Mouse (Mus musculus): ENCODE data around the gene Pcdh7. TPM values are rescaled to one million over a fixed set of nuclear protein-coding genes. Genes with fewer than 3 reads are reported as not detected.

Gene Pcdh7
- total RNA-seq (2015), result 1.8 and 2.2 TPM in 2 replicates
- 0.58 and 4.7 TPM in 2 replicates for total RNA-seq (2017)

GRCm38 (mm10) chr5:57717906-57718875, at the start of gene Pcdh7:
Gene Pcdh7, plus strand, starts transcription at chr5:57717967.
- peak; percentile 2; the same call in 1 of the 2 replicates for ATAC-seq (replicated peaks; ENCODE audit: poor library complexity)

DNA sequence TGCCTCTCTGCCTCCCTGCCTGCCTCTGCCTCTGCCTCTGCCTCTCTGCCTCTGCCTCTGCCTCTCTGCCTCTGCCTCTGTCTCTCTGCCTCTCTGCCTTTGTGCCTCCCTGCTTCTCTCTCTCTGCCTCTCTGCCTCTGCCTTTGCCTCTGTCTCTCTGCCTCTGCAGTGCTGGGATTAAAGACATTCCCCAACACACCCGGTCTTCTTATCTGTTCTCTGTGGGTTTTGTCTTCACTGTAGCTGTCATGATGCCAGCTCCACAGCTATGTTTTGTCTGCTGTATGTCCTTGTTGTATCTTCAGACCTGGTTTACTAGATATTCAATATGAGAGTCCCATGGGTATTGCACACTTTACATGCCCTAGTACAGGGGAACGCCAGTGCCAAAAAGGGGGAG, 40.8 kb upstream of the Pcdh7 start:
- peak; percentile 86 for ATAC-seq (replicated peaks; ENCODE audit: poor library complexity)

DNA sequence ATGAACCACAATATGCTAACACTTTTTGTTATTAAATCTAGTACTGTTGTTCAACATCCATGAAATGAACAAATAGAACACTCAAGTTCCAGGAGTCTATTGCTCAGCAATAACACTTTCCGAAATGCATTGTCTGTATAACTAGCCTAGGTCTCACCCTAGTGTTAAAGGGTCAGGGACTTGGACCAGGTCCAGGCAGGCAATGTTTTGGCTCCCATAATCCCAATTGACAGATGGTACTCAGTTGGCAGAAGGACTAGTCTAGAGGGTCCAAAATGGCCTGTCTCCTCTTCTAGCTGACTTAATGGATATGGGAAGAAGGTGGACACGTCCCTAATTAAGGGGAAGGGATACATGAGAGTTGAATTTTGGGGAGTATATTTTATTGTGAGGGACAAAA, 9.4 kb upstream of the Pcdh7 start:
- ATAC-seq (replicated peaks; ENCODE audit: poor library complexity), result no peak

- ATAC-seq (replicated peaks; ENCODE audit: poor library complexity), result peak; percentile 27
Observed at GRCm38 (mm10) chr5:57713980-57714379, 3.8 kb upstream of the Pcdh7 start.

GRCm38 (mm10) chr5:57714621-57715523, 2.9 kb upstream of the Pcdh7 start:
- ATAC-seq (replicated peaks; ENCODE audit: poor library complexity), result peak; percentile 26

GRCm38 (mm10) chr5:57715524-57716400, 2.0 kb upstream of the Pcdh7 start:
- ATAC-seq (replicated peaks; ENCODE audit: poor library complexity), result peak; percentile 29

DNA sequence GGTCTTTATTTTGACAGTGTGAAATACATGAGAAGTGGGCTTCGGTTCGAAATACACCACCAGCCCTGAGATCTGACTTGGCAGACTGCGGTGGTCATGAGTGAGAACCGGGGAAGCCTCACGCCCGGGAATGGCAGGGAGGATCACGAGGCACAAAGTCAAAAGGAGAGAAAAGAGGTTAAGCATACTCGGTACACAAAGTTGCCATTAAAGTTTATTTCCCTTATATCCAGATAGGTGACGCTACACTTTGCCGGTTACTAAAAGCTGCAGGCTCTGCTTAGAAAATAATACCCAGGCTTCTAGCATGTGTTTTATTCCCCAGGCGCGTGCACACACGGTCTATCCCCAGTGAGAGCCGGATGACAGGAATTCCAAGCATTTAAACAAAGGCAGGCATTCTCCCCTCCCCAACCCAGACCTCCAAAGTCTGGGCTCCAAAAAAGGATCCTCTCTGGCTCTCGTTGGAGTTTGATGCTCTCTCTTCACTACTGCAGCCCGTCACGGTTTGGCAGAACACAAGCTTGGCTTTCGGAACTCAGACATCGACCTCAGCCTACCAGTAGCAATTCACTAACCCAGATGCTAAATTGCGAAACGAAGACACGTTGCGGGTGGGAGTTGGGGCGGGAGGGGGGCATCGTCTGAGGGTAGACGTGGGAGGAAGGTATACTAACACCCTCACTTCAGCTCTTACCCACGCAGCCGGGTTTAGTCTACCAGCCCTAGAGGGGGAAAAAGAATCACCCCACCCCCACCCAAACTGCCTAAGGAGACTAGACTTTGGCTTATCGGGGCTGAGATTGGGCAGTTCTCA, 1.1 kb upstream of the Pcdh7 start:
- ATAC-seq (replicated peaks; ENCODE audit: poor library complexity), result no peak

DNA sequence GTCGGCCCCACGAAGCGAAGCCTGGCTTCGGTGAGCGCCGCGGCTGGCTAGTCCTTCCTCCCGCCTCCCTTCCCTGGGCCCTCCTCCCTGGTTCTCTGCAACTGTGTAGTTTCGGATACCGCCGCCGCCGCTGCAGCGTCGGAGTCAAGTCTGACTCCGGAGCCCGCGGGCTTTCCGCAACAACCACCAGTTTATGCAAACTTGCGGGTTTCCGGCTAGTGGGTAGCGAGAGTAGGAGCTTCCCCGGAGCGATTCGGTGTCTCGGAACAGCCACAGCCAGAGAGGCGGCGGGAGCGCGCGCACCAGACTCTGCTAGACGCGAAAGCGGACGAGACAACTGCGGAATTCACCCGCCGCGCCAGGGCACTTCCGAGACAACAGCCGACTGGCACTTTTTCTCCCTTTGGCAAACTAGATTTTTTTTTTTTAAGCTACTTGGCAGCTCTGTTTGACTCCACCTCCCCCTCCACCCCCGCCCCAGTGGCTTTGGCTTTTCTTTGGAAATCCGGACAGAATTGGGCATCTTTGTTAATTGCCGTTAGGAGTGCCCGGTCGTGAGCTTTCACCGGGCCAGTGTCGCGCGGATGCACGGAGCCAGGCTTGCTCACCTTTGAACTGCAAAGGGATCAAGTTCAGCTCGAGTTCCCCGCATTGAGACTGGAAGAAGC, 395 bp upstream of the Pcdh7 start:
- ATAC-seq (replicated peaks; ENCODE audit: poor library complexity), result peak; percentile 23

DNA sequence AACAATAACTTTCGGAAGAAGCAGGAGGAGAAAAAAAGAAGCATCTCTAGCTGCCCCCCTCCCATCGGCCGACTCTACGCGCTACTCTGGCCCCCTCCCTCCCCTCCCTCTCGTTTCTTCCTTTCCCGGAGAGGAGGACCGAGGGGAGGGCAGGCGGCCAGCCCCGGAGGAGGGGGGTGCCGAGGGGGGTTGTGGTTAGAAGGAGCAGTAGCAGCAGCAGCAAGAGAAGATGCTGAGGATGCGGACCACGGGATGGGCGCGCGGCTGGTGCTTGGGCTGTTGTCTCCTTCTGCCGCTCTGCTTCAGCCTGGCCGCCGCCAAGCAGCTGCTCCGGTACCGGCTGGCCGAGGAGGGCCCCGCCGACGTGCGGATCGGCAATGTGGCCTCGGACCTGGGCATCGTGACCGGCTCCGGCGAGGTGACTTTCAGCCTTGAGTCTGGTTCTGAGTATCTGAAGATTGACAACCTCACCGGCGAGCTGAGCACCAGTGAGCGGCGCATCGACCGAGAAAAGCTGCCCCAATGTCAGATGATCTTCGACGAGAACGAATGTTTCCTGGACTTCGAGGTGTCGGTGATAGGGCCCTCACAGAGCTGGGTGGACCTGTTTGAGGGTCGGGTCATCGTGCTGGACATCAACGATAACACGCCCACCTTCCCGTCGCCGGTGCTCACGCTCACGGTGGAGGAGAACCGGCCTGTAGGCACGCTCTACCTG, 1.3 kb downstream of the Pcdh7 start:
- ATAC-seq (replicated peaks; ENCODE audit: poor library complexity), result no peak

GRCm38 (mm10) chr5:57719594-57720185, 1.9 kb downstream of the Pcdh7 start:
- ATAC-seq (replicated peaks; ENCODE audit: poor library complexity), result peak; percentile 5; the same call in 1 of the 2 replicates

- no peak for ATAC-seq (replicated peaks; ENCODE audit: poor library complexity)
Observed at GRCm38 (mm10) chr5:57720206-57720880, 2.6 kb downstream of the Pcdh7 start.

DNA sequence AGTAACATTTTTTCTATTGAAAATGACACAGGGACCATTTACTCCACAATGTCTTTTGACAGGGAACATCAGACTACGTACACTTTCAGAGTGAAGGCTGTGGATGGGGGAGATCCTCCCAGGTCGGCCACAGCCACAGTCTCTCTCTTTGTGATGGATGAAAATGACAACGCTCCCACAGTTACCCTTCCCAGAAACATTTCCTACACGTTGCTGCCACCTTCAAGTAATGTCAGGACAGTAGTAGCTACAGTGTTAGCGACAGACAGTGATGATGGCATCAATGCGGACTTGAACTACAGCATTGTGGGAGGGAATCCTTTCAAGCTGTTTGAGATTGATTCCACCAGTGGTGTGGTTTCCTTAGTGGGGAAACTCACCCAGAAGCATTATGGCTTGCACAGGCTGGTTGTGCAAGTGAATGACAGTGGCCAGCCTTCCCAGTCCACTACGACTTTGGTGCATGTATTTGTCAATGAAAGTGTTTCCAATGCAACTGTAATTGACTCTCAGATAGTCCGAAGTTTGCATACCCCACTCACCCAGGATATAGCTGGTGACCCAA, 3.5 kb downstream of the Pcdh7 start:
- no peak for ATAC-seq (replicated peaks; ENCODE audit: poor library complexity)

DNA sequence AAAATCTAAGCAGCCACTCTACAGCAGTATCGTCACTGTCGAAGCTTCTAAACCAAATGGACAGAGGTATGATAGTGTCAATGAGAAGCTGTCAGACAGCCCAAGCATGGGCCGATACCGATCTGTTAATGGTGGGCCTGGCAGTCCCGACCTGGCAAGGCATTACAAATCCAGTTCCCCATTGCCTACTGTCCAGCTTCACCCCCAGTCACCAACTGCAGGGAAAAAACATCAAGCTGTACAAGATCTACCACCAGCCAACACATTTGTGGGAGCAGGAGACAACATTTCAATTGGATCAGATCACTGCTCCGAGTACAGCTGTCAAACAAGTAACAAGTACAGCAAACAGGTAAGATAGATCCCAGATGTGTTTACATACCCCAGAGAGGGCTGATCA, 4.2 kb downstream of the Pcdh7 start:
- ATAC-seq (replicated peaks; ENCODE audit: poor library complexity), result no peak

DNA sequence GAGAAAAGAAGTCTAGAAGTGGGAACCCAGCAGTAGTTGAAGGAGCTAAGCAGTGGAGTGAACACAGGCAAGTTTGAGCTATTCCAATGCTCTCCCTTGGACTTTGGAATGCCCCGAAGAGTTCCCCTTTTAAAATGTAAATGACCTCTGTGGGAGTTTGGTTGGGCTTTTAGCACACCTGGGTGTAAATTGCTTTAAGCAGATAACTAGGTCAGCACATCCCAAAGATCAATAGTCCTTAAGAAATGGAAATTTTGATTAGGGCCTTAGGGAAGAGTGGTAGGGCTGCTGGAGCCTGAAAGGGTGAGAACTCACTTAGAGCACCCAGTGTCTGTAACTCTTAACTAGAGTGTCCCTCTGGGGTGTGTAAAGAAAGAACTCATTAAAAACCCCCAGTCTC, 15.7 kb downstream of the Pcdh7 start:
- ATAC-seq (replicated peaks; ENCODE audit: poor library complexity), result no peak

DNA sequence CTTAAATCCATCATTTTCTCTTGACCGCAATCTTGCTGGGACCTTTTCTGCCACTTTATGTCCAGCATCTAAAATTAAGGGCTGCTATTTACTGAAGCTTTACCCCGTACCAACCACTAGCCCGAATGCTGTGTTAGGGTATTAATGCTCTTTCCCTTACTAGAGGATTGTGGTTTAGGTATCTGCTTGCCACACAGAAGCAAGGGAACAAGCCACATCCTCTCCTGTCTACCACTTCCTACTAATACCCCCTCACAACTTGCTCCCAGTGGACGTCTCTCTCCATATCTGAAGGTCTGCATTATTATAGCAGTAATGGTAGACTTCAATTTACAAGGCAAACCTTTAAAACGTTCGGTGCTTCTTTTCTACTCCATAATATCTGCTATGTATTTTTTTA, 18.0 kb downstream of the Pcdh7 start:
- peak; percentile 96 for ATAC-seq (replicated peaks; ENCODE audit: poor library complexity)

DNA sequence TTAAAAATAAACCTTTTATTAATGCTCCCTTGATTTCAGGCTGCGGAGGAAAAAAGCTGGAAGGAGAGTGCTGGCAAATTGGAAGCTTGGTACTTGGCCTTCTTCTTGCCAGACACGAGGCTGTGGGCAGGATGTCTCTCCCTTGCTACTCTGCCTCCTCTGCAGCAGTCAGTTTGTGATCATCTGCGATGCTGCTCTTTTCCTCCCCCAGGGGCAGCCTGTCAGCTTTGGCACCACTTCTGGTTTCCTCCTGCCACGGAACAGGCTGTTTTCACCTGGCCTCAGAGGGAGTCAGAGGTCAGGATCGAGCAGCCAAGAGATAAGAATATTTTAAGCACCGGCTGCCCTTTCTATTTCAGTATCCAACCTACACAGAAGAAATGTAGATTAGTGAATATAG, 25.2 kb downstream of the Pcdh7 start:
- ATAC-seq (replicated peaks; ENCODE audit: poor library complexity), result peak; percentile 89

Data from megakaryocyte progenitor cell, adult 5-6 weeks (primary cell).